Mouse (Mus musculus) E14TG2a.4 (cell line): ENCODE data around the gene Ccnj.

Source experiments
- CTCF ChIP-seq: conservative IDR thresholded peaks from 2 replicates; pipeline ENCODE4 v1.5.1; 2014; ENCODE audit warnings: low read length
- NANOG ChIP-seq: IDR thresholded peaks from 2 replicates; pipeline ENCODE4 v1.6.1; 2014; ENCODE audit warnings: borderline replicate concordance, low read length, mixed read lengths
- POU5F1 ChIP-seq: IDR thresholded peaks from 2 replicates; pipeline ENCODE4 v1.6.1; 2014; ENCODE audit warnings: low read length, borderline replicate concordance

GRCm38 (mm10) chr19:40844731-40845130, 13.7 kb downstream of the Ccnj start:
- TF ChIP-seq CTCF (no peak), NANOG (no peak), POU5F1 (no peak)
